Mouse (Mus musculus) skeletal muscle tissue, adult 2 months (tissue): ENCODE measurements around the gene Ppp1r32.

Source experiments
- DNase-seq: peaks from one replicate; pipeline ENCODE4 v3.0.0-alpha.2; 2012; ENCODE audit warnings: low read depth, low spot score

The Ppp1r32 gene

DNA sequence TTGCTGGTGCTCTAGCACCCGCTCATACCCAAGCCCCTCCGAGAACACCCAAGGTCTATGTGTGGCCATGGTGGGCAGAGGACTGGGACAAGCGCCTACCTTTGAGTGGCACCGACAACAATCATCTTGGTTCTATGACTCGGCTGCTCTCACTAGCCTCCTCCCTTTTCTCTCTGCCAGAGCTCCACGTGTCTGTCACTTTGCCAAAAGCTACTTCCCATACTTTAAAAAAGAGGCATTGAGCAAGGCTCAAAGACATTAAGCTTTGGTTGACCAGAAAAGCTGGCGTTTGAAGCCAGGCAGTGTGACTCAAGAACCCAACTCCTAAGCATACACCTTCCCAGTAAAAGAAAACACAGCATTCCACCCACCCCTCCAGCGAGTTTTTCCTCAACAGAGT is 24.6 kb downstream of the Ppp1r32 start:
- no peak for DNase-seq

DNA sequence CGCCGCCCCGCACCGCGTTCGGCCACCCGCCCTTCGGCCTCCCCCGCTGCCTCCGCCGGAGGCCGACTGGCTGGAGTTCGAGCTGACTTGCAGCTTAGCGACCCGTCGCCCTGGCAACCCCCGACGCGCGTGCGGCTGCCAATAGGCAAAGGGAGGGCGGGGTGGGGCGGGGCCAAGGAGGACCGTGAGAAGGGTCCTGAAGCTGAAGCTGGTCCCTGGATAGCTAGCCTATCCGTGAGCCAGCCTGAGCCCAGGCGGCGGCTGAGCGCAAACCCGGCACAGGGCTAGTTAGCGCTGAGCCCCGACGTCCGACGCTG is 25.3 kb downstream of the Ppp1r32 start:
- no peak for DNase-seq

DNA sequence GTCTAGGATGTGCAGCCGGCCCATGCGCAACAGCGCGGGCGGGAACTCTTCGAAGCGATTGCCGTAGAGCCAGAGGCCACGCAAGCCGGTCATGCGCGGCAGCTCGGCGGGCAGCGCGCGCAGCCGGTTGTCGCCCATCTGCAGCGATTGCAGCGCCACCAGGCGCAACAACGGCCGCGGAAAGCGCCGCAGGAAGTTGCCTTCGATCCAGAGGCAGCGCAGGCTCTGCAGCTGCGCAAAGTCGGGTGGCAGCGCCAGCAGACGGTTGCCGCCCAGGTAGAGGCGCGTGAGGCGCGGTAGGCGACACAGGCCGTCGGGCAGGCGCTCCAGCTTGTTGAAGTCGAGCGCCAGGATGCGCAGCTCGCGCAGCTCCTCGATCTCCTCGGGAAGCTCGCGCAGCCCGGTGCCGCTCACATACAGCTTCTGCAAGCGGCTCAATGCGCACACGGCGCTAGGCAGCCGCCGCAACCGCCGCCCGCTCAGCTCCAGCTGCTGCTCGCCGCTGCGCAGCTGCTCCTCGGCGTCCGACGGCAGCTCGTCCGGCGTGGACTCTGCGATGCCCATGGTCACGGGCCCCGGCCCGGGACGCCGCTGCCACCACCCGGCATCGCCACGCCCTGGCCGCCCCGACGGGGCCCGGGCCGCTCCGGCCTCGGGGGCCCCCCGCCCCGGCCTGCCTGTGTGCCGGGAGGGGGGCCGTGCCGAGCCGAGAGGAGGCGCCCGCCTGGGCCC is 25.8 kb downstream of the Ppp1r32 start, which contains the start of gene Lrrc10b:
Gene Lrrc10b (minus strand): TSS at position 722 of the 732 bp plus-strand sequence.
- DNase-seq = peak; percentile 19

DNA sequence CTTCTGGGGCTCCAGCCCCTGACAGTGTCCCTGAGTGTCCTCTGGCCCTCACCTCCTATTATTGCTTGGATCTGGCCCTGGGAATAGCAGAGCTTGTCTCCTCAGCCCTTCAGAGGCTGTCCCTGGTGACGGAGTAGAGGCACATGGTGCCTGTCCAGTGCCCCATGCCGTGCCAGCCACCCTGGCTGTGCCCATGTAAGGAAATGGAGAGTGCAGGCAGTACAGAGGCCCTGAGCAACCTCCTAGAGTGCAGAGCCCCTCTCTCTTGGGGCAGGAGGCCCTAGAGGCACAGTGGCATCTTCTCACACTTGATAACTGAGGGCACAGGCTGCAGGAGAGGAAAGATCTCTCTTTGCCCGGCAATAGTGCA is 27.3 kb downstream of the Ppp1r32 start:
- no peak for DNase-seq

DNA sequence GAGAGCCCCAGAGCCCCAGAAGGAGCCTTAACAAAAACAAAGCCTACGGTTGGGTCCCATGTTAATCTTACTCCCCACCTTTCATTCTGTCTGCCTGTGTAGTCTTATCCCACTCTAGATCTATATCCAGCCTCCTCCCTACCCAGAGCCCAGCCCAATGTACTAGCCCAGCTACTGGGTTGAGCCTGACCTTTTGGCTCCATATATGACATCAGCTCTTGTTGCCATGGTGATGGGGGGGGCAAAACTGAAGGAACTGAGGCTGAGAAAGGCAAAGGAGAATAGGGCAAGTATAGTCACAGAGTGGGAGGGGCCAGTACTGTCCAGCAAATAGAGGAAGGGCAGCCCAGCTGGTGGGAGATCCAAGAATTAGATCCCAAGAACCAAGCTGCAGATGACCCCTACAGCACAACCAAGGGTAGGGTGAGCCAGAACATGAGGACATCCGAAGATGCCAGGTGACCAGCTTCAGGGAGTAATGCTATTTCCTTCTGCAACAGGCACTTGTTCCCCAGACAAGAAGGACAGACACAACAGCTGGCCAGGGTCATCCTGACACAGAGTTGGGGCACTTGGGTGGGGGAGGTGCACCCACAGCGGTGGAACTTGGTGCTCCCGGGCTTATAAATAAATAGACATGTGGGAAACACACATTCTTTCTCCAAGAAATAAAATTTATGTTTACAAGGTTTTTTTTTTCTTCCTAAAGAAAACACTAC is 27.9 kb downstream of the Ppp1r32 start:
- DNase-seq = no peak

DNA sequence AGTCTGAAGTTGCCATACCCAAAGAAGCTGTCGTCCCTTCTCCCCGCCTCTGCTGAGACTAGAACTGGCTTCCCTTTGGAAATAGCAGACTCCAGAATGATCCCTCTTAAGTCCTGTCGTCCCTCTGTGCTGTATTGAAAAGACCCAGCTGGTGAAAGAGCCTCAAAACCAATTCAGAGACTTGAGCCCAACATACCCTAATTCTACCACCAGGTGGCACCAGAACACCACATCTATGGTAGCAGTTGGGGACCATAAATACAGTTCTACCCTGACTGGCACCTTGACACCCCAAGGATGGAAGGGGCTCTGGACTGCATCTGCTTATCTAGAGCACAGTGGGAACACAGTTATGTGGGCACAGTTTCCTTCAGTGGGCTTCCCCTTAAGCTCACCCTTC is 33.0 kb downstream of the Ppp1r32 start:
- DNase-seq = peak; percentile 48

DNA sequence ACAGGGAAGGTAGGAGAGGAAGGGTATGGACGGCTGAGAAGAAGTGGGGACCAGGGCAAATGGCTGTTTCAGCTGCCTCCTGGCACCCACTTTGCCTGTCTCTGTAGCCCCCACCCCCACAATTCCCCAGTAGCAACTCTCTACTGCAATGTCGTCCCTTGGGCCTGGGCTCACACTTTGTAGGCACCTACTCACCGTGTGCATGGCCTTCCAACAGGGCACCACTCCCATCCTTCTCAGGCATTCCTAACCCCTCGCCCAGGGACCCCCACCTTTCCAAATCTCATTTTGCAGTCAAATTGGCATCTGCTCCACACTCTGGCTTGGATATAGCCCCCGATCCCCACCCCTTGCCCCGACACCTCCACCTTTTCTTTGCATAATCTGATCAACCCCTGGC is 33.5 kb downstream of the Ppp1r32 start:
- DNase-seq = no peak

DNA sequence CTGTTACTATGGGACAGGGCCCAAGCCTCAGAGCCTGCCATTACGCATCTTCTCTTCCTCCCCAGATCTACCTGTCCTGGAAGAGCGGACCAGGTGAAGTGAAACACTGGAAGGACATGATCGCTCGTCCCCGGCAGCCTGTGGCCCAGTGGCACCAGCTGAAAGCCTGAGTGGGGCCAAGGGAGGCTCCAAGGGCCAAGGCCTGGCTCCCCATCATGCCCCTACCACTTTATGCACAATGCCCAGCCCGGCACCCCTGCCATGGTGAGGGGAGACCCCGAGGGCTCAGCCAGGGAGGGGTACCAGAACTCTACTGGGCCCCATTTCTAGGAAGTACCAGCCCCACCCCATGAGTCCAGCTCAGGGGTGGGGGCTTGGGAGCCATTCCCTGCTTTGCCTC is 34.5 kb downstream of the Ppp1r32 start:
- DNase-seq = no peak

DNA sequence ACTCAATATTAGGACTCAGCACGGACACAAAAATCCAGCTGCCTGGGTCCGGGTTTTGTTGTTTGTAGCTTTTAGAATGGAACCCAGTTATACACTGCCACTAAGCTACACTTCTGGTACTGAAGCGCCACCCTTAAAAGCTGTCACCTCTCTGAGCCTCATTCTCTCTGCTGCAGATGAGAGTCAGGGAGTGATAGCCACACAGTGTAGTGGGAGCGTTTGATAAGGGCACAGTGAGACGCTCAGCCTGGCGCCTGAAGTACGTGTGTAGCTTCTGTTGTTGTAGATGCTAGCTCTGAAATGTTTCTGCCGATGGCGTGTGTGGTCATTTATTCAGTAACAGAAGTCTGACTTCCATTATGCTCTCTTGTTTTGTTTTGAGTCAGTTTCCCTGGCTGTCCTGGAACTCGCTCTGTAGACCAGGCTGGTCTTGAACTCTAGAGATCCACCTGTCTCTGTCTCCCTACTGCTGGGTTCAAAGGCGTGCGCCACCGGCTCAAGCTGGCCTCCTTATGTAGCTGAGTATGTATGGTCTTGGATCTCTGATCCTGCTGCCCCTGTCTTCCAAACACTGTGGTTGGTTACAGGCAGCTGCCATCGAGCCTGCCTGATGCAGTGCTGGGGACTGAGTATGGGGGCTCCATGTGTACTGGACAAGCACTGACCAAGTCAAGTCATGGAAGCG is 37.9 kb downstream of the Ppp1r32 start:
- no peak for DNase-seq

DNA sequence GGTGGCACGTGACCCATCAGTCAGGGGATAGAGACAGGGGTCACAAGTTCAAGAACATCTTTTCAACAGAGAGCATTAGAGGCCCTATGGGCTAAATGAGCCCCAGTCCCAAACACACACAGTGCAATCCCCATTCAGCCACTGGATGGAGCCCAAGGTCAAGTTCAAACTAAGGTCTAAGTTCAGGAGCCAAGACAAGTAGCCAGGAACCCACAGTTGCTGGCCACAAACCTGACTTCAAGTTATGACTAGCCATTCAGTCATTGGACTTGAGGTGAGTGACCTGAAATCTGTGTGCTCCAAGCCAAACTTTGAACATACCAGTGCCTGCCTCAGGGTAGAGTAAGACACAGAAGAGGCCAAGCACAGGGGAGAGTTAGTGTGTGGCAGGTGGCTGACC is 45.2 kb downstream of the Ppp1r32 start:
- no peak for DNase-seq

DNA sequence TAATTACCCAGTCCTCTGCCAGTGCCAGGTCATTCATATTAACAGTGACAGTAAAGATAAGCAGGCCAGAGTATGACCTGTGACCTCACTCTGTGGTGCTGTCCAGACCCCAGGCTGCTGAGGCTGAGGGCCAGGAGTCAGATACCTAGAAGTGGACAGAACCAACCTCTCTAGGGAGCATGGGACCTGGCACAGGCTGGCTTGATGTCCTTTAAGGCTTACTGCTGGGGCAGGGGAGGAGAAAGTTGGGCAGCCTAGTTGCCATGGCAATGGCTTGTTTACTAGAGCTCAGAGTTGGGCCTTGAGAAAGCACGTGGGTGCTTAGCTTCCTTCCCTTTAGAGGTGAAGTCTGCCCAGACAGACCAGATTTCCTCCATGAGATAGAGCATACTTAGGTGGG is 46.0 kb downstream of the Ppp1r32 start:
- no peak for DNase-seq

DNA sequence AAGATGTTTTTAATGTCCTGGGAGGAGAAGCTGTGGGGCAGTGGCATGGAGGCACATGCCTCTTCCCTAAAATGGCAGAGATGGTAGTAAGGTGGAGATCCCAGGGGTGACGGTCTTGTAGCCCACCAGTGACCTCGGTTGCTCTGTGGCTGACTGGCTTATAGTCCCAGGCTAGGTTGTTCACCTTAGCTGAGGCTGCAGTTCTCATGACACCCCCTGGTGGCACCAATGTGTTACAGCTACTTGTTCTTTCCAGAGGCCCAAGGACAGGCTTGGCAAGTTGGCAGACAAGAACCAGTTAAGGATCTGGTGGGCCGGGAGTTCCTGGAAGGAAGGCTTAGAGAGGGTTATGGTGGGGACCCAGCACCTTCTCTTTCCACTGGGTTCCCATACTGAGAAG is 46.8 kb downstream of the Ppp1r32 start:
- DNase-seq = peak; percentile 45

DNA sequence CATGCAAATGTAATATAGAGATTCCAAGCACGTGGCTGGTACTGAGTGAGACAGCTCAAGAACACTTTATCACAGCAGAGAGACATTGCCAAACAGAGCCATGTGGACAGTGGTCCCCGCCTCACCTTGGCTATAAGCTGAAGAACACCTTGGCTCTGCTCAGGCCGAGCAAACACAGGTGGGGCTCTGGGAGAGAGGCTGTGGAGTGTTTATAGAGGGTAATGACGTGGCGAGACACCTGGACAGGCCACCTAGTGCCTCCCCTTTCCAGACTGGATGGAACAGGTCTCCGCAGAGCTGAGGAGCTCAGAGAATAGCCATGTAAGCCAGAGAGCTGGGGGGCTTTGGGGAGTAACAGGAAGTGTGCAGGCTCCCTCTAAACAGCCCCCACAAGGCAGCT is 47.8 kb downstream of the Ppp1r32 start:
- no peak for DNase-seq

DNA sequence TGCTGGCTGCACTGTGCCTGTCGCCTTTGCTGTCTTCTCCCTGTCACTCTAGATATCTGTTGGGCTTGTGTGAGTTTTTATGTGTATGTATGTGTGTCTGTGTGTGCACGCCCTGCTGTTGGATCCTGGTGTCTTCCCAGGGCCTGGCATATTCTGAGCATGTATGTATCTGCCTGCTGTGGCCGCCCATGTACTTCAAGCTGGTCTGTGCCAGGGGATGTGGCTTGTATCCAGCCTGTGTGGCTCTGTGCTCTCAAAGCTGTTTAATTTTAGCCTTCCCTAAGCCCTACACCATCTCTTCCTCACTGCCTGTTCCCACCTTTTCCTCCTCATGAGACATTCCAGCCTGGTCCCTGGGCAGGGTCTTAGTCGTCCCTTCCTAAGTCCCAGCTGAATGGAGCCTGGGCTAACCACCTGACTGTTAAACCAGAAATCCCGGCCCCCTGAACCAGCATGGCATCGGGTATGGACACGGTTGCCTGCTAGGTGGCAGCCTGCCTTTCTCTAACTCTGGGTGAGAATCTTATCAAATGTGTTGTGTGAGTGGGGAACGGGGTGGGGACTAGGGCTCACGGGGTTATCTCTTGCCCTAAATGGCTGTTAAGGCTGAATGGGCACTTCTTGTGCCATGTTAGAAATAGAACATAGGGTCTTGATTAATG is 48.7 kb downstream of the Ppp1r32 start:
- no peak for DNase-seq

DNA sequence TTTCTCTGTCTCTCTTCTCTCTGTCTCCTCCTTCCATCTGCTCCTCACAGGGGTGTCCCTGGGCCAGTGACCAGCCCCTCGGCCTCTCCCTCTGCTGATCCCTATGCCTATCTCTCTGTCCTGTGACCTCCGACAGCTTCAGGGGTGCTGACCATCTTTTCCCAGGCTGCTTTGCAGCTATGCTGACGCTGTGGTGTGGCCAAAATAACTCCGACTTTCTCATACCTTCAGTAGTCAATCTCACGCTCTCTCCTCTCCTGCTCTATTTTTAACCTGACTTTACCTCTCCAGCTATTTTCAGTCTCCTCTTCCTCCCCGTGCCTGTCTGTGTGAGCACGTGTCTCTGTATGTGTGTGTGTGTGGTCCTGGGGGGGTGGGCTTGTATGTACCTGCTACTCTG is 49.5 kb downstream of the Ppp1r32 start:
- DNase-seq = no peak

DNA sequence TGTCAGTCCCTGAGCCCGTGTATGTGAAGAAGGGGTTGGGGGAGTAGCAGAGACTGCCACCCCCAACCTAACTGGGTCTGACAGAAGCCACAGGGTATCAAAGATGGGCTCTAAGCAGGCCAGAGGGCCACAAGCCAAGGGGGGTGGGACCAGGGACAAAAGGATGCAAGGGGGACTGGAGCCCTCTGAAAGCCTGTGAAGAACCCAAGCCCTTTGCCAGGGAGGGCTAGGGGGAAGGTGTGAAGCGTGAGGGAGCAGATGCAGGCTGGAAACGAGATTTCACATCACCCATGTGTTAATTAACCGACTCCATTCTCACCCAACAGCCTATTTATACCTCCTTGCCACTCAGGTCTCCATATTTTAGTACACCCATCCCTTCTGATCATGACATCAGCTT is 50.9 kb downstream of the Ppp1r32 start:
- no peak for DNase-seq

DNA sequence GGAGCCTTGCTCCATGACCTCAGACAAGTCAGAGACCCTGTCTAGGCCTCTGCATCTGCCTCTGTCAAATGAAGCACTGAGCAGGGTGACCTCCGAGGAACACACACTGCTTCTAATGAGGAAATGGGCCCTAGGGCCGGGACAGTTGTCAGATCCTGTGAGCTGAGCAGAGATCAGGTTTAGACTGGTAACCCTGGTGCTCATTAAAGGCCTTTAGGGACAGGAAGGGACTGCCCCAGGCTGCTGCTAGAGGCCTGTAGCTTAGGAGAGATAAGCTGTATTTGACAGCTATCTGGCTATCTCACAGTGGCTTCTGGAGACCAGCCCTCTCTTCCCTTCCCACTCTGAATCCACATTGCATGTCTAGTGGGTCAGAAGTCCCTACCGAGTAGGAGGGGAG is 51.3 kb downstream of the Ppp1r32 start:
- DNase-seq = no peak

DNA sequence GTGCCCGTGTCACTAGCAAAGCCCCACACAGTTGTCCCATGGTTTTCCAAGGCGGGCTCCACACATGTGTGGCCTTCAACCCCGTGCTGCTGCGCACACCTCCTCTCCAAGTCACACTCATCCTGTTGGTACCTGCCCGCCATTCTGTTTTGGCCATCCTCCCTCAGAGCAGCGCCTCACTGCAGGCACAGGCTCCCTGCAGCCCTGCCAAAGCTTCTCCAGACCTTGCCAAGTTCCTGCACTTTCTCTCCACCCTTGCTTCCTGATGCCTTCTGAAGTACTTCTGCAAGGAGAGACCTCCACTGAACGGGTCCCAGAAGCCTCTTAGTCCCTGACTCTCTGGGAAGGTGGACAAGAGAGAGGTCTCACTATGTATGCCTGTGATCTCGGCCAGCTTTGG is 53.4 kb downstream of the Ppp1r32 start:
- no peak for DNase-seq

DNA sequence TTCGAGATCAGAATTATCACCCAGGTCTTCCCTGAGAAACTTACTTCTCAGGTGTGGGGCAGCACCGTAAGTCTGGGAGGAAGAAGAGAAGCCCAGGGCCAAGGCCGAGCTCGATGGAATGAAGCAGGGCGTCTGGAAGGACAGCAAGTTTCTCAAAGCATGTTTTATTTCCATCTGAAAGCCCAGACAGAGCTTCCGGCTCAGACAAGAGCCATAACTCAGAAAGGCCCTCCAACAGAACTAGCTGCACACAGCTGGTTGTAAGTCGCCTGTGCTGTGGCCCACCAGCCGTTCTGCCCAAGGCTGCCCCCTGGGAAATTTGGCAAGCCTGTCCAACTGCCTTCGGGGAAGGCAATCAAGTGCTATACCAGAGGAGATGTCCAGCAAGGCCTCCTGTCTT is 55.3 kb downstream of the Ppp1r32 start:
- no peak for DNase-seq

DNA sequence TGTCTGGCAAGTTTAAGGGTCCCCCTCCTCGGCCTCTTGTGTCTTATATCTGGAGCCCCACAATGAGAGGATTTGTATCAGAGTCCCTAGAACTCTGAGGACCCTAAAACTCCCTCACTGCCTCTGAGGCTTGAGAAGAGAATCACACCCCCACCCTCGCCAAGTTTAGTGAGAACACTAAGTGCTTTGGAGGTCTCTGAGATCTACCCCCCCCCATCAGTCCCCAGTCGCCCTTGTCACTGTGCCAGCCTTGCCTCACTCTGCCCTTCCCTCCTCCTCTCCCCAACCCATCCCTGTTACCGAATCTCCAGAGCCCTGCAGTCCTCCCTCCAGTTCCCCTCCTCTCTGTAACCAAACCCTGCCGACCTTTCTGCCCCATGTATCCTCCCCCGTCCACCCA is 55.9 kb downstream of the Ppp1r32 start:
- DNase-seq = no peak

DNA sequence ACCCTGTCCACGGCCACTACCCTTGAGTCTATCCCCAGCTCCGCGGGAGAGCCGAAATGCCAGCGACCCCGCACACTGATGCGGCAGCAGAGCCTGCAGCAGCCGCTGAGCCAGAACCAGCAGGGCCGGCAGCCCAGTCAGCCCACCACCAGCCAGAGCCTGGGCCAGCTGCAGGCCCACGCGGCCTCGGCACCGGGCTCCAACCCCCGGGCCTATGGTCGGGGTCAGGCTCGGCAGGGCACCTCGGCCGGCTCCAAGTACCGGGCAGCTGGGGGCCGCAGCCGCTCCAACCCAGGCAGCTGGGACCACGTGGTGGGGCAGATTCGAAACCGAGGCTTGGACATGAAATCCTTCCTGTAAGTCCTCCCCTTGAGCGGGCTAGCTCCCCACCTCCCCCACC is 56.4 kb downstream of the Ppp1r32 start:
- no peak for DNase-seq

DNA sequence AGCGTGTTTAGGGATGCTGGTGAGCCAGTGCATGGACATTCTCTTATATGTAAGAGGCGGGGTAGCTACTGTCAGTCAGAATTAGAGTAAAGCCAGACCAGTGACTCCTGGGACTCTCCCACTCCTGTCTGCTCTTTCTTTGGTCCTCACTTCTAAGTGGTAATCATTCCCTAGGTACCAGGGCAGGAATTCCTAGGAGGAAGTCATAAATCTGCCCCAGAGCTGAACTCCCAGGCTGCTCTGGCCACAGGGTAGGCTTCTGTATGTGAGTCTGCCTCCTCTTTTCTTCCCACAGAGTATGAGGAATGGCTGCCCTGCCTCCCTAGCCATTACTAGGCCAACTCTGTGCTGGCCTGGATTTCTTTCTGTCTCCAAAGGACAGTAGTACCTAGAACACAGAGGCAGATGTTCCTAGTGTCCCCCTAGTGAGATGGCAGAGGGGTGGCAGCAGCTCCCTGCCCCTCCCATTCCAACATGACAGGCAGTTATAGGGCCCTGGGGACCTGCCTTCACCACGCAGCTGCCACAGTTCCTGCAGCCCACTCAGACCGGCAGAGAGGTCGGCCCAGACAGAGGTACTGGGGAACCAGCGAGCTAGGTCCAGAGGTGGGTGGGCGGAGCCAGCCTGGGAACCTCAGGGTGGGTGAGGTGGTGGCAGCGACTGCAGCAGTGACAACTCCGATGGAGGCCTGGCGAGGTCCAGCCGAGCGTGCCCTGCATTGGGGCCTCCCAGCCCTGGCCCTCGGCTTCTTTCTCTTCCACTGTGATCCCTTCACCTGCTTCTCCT is 57.1 kb downstream of the Ppp1r32 start:
- no peak for DNase-seq
